Mouse (Mus musculus) ES-Bruce4 (cell line): ENCODE measurements at regions not wholly inside any gene's neighbourhood (a gene's known extent, or its start where the extent isn't known, plus 50 kb on each side); places are given as distances from the start of the nearest gene placed in this dataset.

ENCODE experiments used
- CTCF ChIP-seq: IDR thresholded peaks from one replicate; pipeline ENCODE4 v1.8.1; 2011; ENCODE audit warnings: low read depth, low read length
- POLR2A ChIP-seq: IDR thresholded peaks from one replicate; pipeline ENCODE4 v1.8.1; 2011; ENCODE audit warnings: low read length; ENCODE audit not compliant: insufficient read depth

GRCm38 (mm10) chr9:61322333-61322732 lies 49.8 kb upstream of the Tle3 start:
- TF ChIP-seq POLR2A (no peak), CTCF (no peak)
